Mouse (Mus musculus): ENCODE results near the gene Tradd.

DNA sequence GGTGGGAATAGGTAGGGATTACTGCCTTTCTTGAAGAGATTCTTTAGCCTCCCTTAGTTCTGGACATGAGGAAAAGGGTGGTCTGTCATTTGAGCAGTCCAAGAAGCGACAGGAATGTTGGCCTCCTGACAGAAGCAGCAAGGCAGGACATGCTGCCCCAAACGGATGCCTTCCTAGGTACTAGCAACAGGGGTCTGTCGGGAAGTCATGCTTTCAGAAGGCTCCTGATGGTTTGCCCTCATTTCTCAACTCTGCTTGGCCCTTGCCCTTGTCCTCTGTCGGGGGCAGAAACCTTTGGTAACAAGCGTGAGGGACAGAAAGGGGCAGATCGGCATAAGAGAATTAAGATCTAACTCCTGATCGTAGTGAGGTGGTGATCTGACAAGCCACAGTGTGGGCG is 45.7 kb upstream of the Tradd start:
- no peak for TF ChIP-seq POLR2A (IDR thresholded peaks at IDR 0.05; ENCODE audit: borderline replicate concordance, low read depth, low read length)
- no peak for TF ChIP-seq CTCF (IDR thresholded peaks at IDR 0.05; ENCODE audit: low read depth, low read length)

Data from bone marrow macrophage, adult 2 months (primary cell).